Mouse (Mus musculus): ENCODE results near the gene Clec3b. TPM values are rescaled to one million over a fixed set of nuclear protein-coding genes. Genes with fewer than 3 reads are reported as not detected.

Clec3b gene
- polyA plus RNA-seq, 1 experiment from 2014 or later = not detected

DNA sequence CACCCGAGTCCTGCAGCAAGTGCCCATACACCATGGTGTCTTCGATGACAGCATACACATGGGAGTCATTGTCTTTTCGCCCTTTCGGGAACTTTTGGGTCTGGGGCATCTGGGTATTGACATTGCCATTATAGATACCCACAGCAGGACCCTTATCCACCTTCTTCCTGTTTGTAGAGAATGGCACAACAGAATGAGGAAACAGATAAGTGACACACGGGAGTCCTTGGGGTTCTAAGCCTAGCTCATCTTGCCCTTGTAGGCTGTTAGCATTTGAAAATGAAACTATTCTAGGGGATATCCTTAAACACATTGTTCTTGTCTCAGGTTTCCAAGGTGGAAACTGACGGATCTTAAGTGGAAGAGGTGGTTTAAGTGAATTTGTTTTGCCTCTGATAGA lies 23.0 kb downstream of the Clec3b start:
- no peak overlapping the region for H3K4me2 ChIP-seq
- H3K27ac ChIP-seq (ENCODE audit: low read depth) = no peak overlapping the region
- H3K4me1 ChIP-seq (ENCODE audit: insufficient read depth) = no peaks in the 10 kb centered on the region
- 83% methylated on average over 6 of the region's 6 CpGs for WGBS
- no peaks in the 10 kb centered on the region for H3K9me3 ChIP-seq (ENCODE audit: low read depth, low read length)
- no peak overlapping the region for H3K4me3 ChIP-seq (ENCODE audit: low read depth, low read length)
- TF ChIP-seq CTCF (IDR thresholded peaks at IDR 0.05; ENCODE audit: low read depth) = no peak
- peaks cover 7% of the 10 kb centered on the region; the same call in 1 of the 2 replicates for H3K36me3 ChIP-seq (ENCODE audit: insufficient read depth)
- ATAC-seq (ENCODE audit: insufficient read depth) (no peak), DNase-seq (no peak)
- no peaks in the 10 kb centered on the region for H3K27me3 ChIP-seq (ENCODE audit: insufficient read depth, low read length)
- H3K9ac ChIP-seq = no peak overlapping the region

DNA sequence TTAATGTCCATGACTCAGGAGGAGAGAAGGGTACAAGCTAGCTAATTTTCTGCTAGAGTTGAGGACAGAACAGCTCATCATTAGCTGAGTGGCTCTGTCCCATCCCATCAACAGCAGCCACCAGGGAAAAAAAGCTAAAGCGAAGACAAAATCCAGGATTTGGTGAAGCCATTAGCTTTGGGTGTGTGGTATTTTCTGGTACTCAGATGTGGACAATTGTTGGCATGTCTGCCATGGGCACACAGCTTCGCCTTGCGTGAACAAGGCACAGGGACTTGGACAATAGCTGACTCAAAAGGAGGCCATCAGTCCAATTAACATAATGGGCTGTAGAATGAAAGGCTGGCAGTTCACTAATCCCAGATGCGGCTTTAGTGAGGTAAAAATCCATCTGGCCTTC lies 23.6 kb downstream of the Clec3b start:
- H3K9ac ChIP-seq = no peak overlapping the region
- no peaks in the 10 kb centered on the region for H3K9me3 ChIP-seq (ENCODE audit: low read depth, low read length)
- no peak for TF ChIP-seq CTCF (IDR thresholded peaks at IDR 0.05; ENCODE audit: low read depth)
- no peaks in the 10 kb centered on the region for H3K27me3 ChIP-seq (ENCODE audit: insufficient read depth, low read length)
- ATAC-seq (ENCODE audit: insufficient read depth) (no peak), DNase-seq (no peak)
- no peaks in the 10 kb centered on the region for H3K4me1 ChIP-seq (ENCODE audit: insufficient read depth)
- H3K36me3 ChIP-seq (ENCODE audit: insufficient read depth) = peaks cover 7% of the 10 kb centered on the region; the same call in 1 of the 2 replicates
- no peak overlapping the region for H3K4me3 ChIP-seq (ENCODE audit: low read depth, low read length)
- no peak overlapping the region for H3K4me2 ChIP-seq
- no peak overlapping the region for H3K27ac ChIP-seq (ENCODE audit: low read depth)
- 85% methylated on average over 4 of the region's 4 CpGs for WGBS

DNA sequence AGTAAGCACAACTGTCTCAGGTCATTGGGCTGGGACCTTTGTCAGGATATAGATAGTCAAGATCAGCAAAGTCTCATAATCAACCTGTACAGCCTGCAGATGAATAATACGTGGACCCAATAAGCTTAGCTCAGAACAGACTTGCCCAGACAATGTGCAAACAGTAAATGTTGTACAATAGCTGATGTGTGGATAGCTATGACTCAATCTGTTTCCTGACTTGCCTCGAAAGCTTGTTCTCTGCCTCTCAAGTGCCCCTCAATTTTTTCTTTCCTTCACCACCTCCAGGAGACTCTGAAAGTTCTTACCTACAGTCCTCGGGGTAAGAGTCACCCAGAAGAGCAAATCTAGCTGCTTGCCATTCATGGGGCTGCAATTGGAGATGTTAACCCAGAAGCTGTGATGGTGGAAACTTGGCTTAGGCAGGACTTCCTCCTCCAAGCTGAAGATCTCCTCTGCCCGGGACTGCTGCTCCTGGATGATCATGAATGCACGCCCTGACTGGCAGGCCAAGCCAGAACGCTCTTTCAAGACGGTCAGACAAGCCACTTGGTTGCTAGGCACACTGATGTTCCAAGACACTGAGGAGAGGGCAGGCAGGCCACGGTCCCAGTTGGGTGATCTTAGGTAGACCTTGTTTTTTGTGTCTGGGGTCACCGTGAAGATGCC lies 26.8 kb downstream of the Clec3b start:
- Histone ChIP-seq H3K27ac (ENCODE audit: low read depth) (no peak overlapping the region), H3K36me3 (ENCODE audit: insufficient read depth) (peaks cover 5% of the 10 kb centered on the region; the same call in 1 of the 2 replicates), H3K9me3 (ENCODE audit: low read depth, low read length) (no peaks in the 10 kb centered on the region), H3K27me3 (ENCODE audit: insufficient read depth, low read length) (no peaks in the 10 kb centered on the region), H3K4me1 (ENCODE audit: insufficient read depth) (no peaks in the 10 kb centered on the region), H3K9ac (no peak overlapping the region), H3K4me2 (no peak overlapping the region), H3K4me3 (ENCODE audit: low read depth, low read length) (no peak overlapping the region)
- no peak for ATAC-seq (ENCODE audit: insufficient read depth)
- no peak for DNase-seq
- 85% methylated on average over 9 of the region's 9 CpGs for WGBS
- TF ChIP-seq CTCF (IDR thresholded peaks at IDR 0.05; ENCODE audit: low read depth) = no peak

DNA sequence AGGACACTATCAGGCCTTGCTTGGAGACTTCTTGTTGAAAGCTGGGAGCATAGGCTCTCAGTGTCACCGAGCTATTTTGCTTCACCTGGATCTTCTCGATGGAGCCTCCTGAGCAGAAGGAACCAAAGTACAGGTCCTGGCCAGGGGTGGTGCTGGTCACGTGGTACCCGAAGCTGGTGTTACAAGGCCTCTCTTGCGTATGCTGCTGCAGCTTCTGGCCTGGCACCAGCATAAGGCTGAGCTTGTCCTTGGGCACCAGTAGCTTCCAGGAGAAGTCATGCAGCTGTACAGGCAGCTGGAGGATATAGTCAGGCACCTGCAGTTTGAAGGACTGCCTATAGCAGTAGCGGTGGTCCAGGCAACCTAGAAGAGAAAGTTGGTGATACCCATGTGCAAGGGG lies 29.3 kb downstream of the Clec3b start:
- Histone ChIP-seq H3K4me3 (ENCODE audit: low read depth, low read length) (no peak overlapping the region), H3K27me3 (ENCODE audit: insufficient read depth, low read length) (no peaks in the 10 kb centered on the region), H3K9ac (no peak overlapping the region), H3K4me2 (no peak overlapping the region), H3K9me3 (ENCODE audit: low read depth, low read length) (no peaks in the 10 kb centered on the region), H3K36me3 (ENCODE audit: insufficient read depth) (peaks cover 3% of the 10 kb centered on the region; the same call in 1 of the 2 replicates), H3K27ac (ENCODE audit: low read depth) (no peak overlapping the region), H3K4me1 (ENCODE audit: insufficient read depth) (no peaks in the 10 kb centered on the region)
- DNase-seq (no peak), ATAC-seq (ENCODE audit: insufficient read depth) (no peak)
- no peak for TF ChIP-seq CTCF (IDR thresholded peaks at IDR 0.05; ENCODE audit: low read depth)
- 85% methylated on average over 6 of the region's 6 CpGs for WGBS

DNA sequence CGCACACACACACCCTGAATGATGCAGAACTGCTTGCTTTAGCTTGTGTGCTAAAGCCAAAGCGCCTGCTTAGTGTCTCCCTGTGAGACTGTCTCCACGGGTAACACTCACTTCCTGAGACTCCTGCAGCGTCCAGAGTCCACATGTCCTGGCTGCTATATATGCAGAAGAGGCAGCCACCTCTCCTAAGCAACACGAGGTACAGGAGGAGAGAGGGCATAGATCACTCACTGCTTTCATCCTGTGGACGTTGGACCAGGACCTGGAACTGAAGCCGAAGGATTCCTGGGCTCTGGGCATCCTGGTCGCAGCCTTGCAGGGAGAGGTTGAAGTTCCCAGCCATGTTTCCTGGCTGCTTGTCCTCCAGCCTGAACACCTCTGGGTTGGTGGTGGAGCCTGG lies 32.5 kb downstream of the Clec3b start:
- Histone ChIP-seq H3K4me3 (ENCODE audit: low read depth, low read length) (no peak overlapping the region), H3K36me3 (ENCODE audit: insufficient read depth) (0 out of 2 replicates have a peak, but pooled peaks cover 5% of the 10 kb centered on the region), H3K27me3 (ENCODE audit: insufficient read depth, low read length) (no peaks in the 10 kb centered on the region), H3K9me3 (ENCODE audit: low read depth, low read length) (no peaks in the 10 kb centered on the region), H3K4me2 (no peak overlapping the region), H3K4me1 (ENCODE audit: insufficient read depth) (no peaks in the 10 kb centered on the region), H3K27ac (ENCODE audit: low read depth) (no peak overlapping the region), H3K9ac (no peak overlapping the region)
- no peak for DNase-seq
- TF ChIP-seq CTCF (IDR thresholded peaks at IDR 0.05; ENCODE audit: low read depth) = no peak
- no peak for ATAC-seq (ENCODE audit: insufficient read depth)
- 70% methylated on average over 8 of the region's 8 CpGs for WGBS

DNA sequence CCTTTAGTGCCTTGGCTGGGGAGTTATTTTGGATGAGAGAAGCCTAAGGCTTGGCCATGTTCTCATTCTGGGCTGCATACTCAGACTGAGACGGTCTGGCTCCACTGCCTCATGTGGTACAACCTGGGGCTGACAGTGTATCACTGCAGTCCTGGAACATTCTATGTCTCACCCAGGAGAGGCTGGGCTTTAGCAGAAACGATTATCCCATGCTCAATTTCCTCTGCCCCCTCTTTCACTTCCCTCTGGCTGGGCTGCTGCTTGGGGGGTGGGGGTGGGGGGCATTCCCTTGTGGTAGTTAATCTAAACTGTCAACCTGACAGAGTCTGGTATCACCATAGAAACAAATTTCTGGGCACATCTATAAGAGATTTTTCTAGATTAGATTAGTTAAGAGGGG lies 34.8 kb downstream of the Clec3b start:
- 0 out of 2 replicates have a peak, but pooled peaks cover 5% of the 10 kb centered on the region for H3K36me3 ChIP-seq (ENCODE audit: insufficient read depth)
- no peaks in the 10 kb centered on the region for H3K27me3 ChIP-seq (ENCODE audit: insufficient read depth, low read length)
- no peaks in the 10 kb centered on the region for H3K4me1 ChIP-seq (ENCODE audit: insufficient read depth)
- no peak for TF ChIP-seq CTCF (IDR thresholded peaks at IDR 0.05; ENCODE audit: low read depth)
- ATAC-seq (ENCODE audit: insufficient read depth) (no peak), DNase-seq (no peak)
- H3K4me3 ChIP-seq (ENCODE audit: low read depth, low read length) = no peak overlapping the region
- no peak overlapping the region for H3K9ac ChIP-seq
- H3K9me3 ChIP-seq (ENCODE audit: low read depth, low read length) = no peaks in the 10 kb centered on the region
- no peak overlapping the region for H3K27ac ChIP-seq (ENCODE audit: low read depth)
- no peak overlapping the region for H3K4me2 ChIP-seq
- WGBS = 41% methylated on average over 2 of the region's 2 CpGs

DNA sequence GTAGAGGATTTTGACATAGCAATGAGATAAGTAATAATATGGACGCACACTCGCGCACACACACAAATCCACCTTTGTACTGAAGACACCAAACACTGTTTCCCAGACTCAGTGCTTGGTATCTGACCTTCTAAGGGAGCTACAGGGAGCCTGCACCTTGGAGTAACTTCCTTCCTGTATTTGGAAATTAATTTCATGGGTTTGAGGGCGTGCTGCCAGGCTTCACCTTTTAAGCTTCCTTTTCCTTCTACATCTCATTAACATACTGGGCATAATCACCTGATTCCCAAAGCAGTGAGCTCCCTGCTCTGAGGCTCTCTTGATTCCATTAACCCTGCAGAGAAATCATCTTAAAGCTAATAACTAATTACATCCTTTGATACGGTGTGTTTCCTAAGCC lies 35.4 kb downstream of the Clec3b start:
- no peak overlapping the region for H3K9ac ChIP-seq
- 83% methylated on average over 5 of the region's 5 CpGs for WGBS
- no peaks in the 10 kb centered on the region for H3K9me3 ChIP-seq (ENCODE audit: low read depth, low read length)
- H3K4me1 ChIP-seq (ENCODE audit: insufficient read depth) = no peaks in the 10 kb centered on the region
- no peak overlapping the region for H3K4me3 ChIP-seq (ENCODE audit: low read depth, low read length)
- ATAC-seq (ENCODE audit: insufficient read depth) (no peak), DNase-seq (peak; percentile 6)
- H3K27ac ChIP-seq (ENCODE audit: low read depth) = no peak overlapping the region
- 0 out of 2 replicates have a peak, but pooled peaks cover 5% of the 10 kb centered on the region for H3K36me3 ChIP-seq (ENCODE audit: insufficient read depth)
- H3K27me3 ChIP-seq (ENCODE audit: insufficient read depth, low read length) = no peaks in the 10 kb centered on the region
- no peak overlapping the region for H3K4me2 ChIP-seq
- TF ChIP-seq CTCF (IDR thresholded peaks at IDR 0.05; ENCODE audit: low read depth) = no peak

Data from lung, embryonic 14.5 days (tissue).